Mouse (Mus musculus) limb, embryonic 12.5 days (tissue): ENCODE measurements at regions not wholly inside any gene's neighbourhood (a gene's known extent, or its start where the extent isn't known, plus 50 kb on each side); places are given as distances from the start of the nearest gene placed in this dataset.

ENCODE experiments used
- ATAC-seq: fragments of 200-750 bp; cut with Nextera tagmentation; 2 replicates; pipeline ENCODE4 v1.8.0; 2017; ENCODE audit warnings: low read depth, moderate TSS enrichment; ENCODE audit not compliant: insufficient number of reproducible peaks, insufficient read depth, low FRiP score, low TSS enrichment
- H3K27ac ChIP-seq: fragments of 300-500 bp; sonication (generic); 2 replicates; pipeline ENCODE4 v1.5.1; 2016; ENCODE audit warnings: mild to moderate bottlenecking, moderate library complexity
- H3K27me3 ChIP-seq: fragments of 300-500 bp; sonication (generic); 2 replicates; pipeline ENCODE4 v1.6.1; 2016; ENCODE audit warnings: mild to moderate bottlenecking, moderate library complexity
- H3K36me3 ChIP-seq: fragments of 300-500 bp; sonication (generic); 2 replicates; pipeline ENCODE4 v1.6.1; 2016; ENCODE audit warnings: mild to moderate bottlenecking, moderate library complexity
- H3K4me1 ChIP-seq: fragments of 300-500 bp; sonication (generic); replicated peaks from 2 replicates; pipeline ENCODE4 v1.6.1; 2016
- H3K4me2 ChIP-seq: fragments of 300-500 bp; sonication (generic); 2 replicates; pipeline ENCODE4 v1.6.1; 2016; ENCODE audit warnings: mild to moderate bottlenecking, moderate library complexity
- H3K4me3 ChIP-seq: fragments of 300-500 bp; sonication (generic); replicated peaks from 2 replicates; pipeline ENCODE4 v1.5.1; 2016; ENCODE audit warnings: mild to moderate bottlenecking
- H3K9ac ChIP-seq: fragments of 300-500 bp; sonication (generic); replicated peaks from 2 replicates; pipeline ENCODE4 v1.6.1; 2016; ENCODE audit warnings: mild to moderate bottlenecking, moderate library complexity
- H3K9me3 ChIP-seq: fragments of 300-500 bp; sonication (generic); 2 replicates; pipeline ENCODE4 v1.6.1; 2016; ENCODE audit warnings: mild to moderate bottlenecking, moderate library complexity
- WGBS: fragments of 180-500 bp; shearing (Covaris S2); methylation state at CpG from one replicate; pipeline ENCODE4 v1.1.7; 2016; 5-methylcytosine and 5-hydroxymethylcytosine counted together

DNA sequence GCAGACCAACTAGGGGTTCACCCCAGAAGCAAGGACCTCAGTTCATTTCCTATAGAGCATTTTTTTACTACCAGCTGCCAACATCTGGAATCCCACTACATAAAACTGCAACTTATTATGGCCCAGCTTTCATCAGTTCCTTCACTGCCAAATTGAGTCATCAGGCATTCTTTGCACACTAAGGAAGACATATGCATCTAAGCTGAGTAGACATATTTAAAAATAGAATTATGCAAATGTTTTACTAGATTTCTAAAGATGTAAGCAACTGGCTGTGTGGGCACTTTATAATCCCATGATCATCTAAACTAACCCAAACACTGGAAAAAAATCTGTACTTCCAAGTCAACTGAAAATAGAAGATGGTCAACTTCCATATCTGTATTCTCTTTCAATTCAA, 415.9 kb upstream of the Rarb start:
- no peak overlapping the region for H3K27ac ChIP-seq
- peaks cover 9% of the 10 kb centered on the region for H3K9me3 ChIP-seq
- H3K9ac ChIP-seq, result no peak overlapping the region
- no peak overlapping the region for H3K4me2 ChIP-seq
- H3K4me1 ChIP-seq, result no peaks in the 10 kb centered on the region
- H3K36me3 ChIP-seq, result no peaks in the 10 kb centered on the region
- no peak for ATAC-seq
- H3K27me3 ChIP-seq, result no peaks in the 10 kb centered on the region
- H3K4me3 ChIP-seq, result no peak overlapping the region

DNA sequence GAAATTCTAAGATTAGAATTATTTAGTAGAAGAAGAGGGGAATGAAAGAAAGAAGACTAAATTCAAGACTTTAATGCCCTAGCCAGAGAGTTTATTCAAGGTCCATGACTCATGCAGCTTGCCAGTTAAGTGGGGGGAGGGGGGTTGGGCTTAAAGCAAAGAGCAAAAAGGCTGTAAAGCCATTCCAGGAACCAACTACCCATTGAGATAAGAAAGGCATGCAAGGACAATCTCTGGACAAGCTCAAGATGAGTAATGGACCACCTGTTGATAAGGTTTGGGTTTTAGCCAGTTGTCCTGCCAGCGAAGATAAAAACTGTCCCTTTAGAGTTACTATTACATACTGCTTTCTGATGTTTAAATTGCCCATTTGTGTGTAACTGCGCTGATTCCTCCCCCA, 392.5 kb upstream of the Rarb start:
- no peak overlapping the region for H3K4me3 ChIP-seq
- H3K9ac ChIP-seq, result no peak overlapping the region
- no peaks in the 10 kb centered on the region for H3K4me1 ChIP-seq
- no peak for ATAC-seq
- H3K9me3 ChIP-seq, result 0 out of 2 replicates have a peak, but pooled peaks cover 2% of the 10 kb centered on the region
- H3K4me2 ChIP-seq, result no peak overlapping the region
- WGBS, result 81% methylated on average over 2 of the region's 2 CpGs
- no peaks in the 10 kb centered on the region for H3K27me3 ChIP-seq
- no peaks in the 10 kb centered on the region for H3K36me3 ChIP-seq
- no peak overlapping the region for H3K27ac ChIP-seq

GRCm38 (mm10) chr14:17205691-17206090, 386.7 kb upstream of the Rarb start:
- 72% methylated on average over 1 of the region's 1 CpGs for WGBS

GRCm38 (mm10) chr14:17203251-17204015, 384.5 kb upstream of the Rarb start:
- Histone ChIP-seq H3K9me3 (peaks cover 21% of the 10 kb centered on the region), H3K9ac (no peak overlapping the region), H3K4me2 (no peak overlapping the region), H3K27me3 (no peaks in the 10 kb centered on the region), H3K4me3 (no peak overlapping the region), H3K27ac (no peak overlapping the region), H3K4me1 (no peaks in the 10 kb centered on the region), H3K36me3 (no peaks in the 10 kb centered on the region)
- 33% methylated on average over 1 of the region's 1 CpGs for WGBS
- no peak for ATAC-seq

More at GRCm38 (mm10) chr14:17205691-17206090, 386.7 kb upstream of the Rarb start:
- H3K36me3 ChIP-seq, result no peaks in the 10 kb centered on the region
- no peaks in the 10 kb centered on the region for H3K4me1 ChIP-seq
- no peak for ATAC-seq
- H3K27ac ChIP-seq, result no peak overlapping the region
- H3K9me3 ChIP-seq, result peaks cover 19% of the 10 kb centered on the region
- H3K4me3 ChIP-seq, result no peak overlapping the region
- no peak overlapping the region for H3K4me2 ChIP-seq
- H3K27me3 ChIP-seq, result no peaks in the 10 kb centered on the region
- H3K9ac ChIP-seq, result no peak overlapping the region

- no peaks in the 10 kb centered on the region for H3K27me3 ChIP-seq
- H3K4me1 ChIP-seq, result no peaks in the 10 kb centered on the region
- H3K4me3 ChIP-seq, result no peak overlapping the region
- no peak overlapping the region for H3K9ac ChIP-seq
- no peak for ATAC-seq
- H3K27ac ChIP-seq, result no peak overlapping the region
- WGBS, result 100% methylated on average over 1 of the region's 2 CpGs
- H3K9me3 ChIP-seq, result no peaks in the 10 kb centered on the region
- no peak overlapping the region for H3K4me2 ChIP-seq
- H3K36me3 ChIP-seq, result no peaks in the 10 kb centered on the region
Observed at GRCm38 (mm10) chr14:17192953-17193352, 374.0 kb upstream of the Rarb start.

DNA sequence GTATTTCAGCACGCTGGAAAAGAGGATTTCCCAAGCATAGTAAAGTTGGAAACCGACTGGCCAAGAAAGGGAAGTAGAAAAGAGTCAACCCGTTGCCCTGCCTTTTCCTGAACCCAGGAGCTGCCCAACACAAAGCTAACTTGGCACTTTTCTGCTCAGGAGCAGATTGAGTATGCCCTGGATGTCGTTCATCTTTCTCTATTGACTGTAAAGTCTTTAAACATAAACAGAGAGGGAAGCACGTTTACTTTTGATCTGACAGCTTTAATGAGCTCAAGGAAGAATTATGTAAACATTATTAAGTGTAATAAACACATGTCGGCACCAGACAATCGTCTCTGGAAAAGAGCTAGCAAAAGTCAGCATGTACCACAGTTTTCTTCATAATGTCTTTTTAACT, 354.3 kb upstream of the Rarb start:
- Histone ChIP-seq H3K27me3 (peaks cover 18% of the 10 kb centered on the region), H3K9me3 (no peaks in the 10 kb centered on the region), H3K4me2 (peak overlapping the region; percentile 94), H3K36me3 (no peaks in the 10 kb centered on the region), H3K4me1 (peaks cover 16% of the 10 kb centered on the region), H3K9ac (no peak overlapping the region), H3K4me3 (peak overlapping the region; percentile 51), H3K27ac (no peak overlapping the region)
- WGBS, result 5% methylated on average over 7 of the region's 7 CpGs
- no peak for ATAC-seq

- Histone ChIP-seq H3K4me1 (peaks cover 16% of the 10 kb centered on the region), H3K9me3 (no peaks in the 10 kb centered on the region), H3K9ac (peak overlapping the region; percentile 49; the same call in 1 of the 2 replicates), H3K27me3 (peaks cover 18% of the 10 kb centered on the region), H3K4me3 (peak overlapping the region; percentile 51), H3K36me3 (no peaks in the 10 kb centered on the region), H3K27ac (no peak overlapping the region), H3K4me2 (peak overlapping the region; percentile 94)
- ATAC-seq, result peak; percentile 87
- WGBS, result 1% methylated on average over 34 of the region's 35 CpGs
Observed at GRCm38 (mm10) chr14:17172330-17173110, 353.6 kb upstream of the Rarb start.

GRCm38 (mm10) chr14:17171896-17172295, 352.9 kb upstream of the Rarb start:
- Histone ChIP-seq H3K9ac (0 out of 2 replicates have a peak overlapping the region, but pooled peaks have one; percentile 49), H3K27ac (no peak overlapping the region), H3K4me2 (peak overlapping the region; percentile 94), H3K9me3 (no peaks in the 10 kb centered on the region), H3K4me3 (peak overlapping the region; percentile 51), H3K4me1 (peaks cover 16% of the 10 kb centered on the region), H3K27me3 (peaks cover 18% of the 10 kb centered on the region), H3K36me3 (no peaks in the 10 kb centered on the region)
- ATAC-seq, result peak; percentile 40; the same call in 1 of the 2 replicates
- 41% methylated on average over 5 of the region's 5 CpGs for whole genome bisulfite sequencing

- no peaks in the 10 kb centered on the region; the same call in none of the 2 replicates for H3K4me1 ChIP-seq
- H3K9ac ChIP-seq, result no peak overlapping the region
- no peaks in the 10 kb centered on the region for H3K36me3 ChIP-seq
- WGBS, result 66% methylated on average over 4 of the region's 4 CpGs
- no peak overlapping the region for H3K27ac ChIP-seq
- H3K27me3 ChIP-seq, result no peaks in the 10 kb centered on the region
- ATAC-seq, result no peak
- no peaks in the 10 kb centered on the region for H3K9me3 ChIP-seq
- no peak overlapping the region for H3K4me3 ChIP-seq
- no peak overlapping the region for H3K4me2 ChIP-seq
Observed at GRCm38 (mm10) chr14:17158324-17158723, 339.4 kb upstream of the Rarb start.

- H3K36me3 ChIP-seq, result no peaks in the 10 kb centered on the region
- no peak overlapping the region for H3K4me2 ChIP-seq
- no peak overlapping the region for H3K9ac ChIP-seq
- no peaks in the 10 kb centered on the region for H3K27me3 ChIP-seq
- no peak overlapping the region for H3K27ac ChIP-seq
- H3K4me3 ChIP-seq, result no peak overlapping the region
- H3K4me1 ChIP-seq, result no peaks in the 10 kb centered on the region; the same call in none of the 2 replicates
- 70% methylated on average over 2 of the region's 2 CpGs for WGBS
- ATAC-seq, result no peak
- H3K9me3 ChIP-seq, result no peaks in the 10 kb centered on the region
Observed at GRCm38 (mm10) chr14:17156402-17156954, 337.5 kb upstream of the Rarb start.

DNA sequence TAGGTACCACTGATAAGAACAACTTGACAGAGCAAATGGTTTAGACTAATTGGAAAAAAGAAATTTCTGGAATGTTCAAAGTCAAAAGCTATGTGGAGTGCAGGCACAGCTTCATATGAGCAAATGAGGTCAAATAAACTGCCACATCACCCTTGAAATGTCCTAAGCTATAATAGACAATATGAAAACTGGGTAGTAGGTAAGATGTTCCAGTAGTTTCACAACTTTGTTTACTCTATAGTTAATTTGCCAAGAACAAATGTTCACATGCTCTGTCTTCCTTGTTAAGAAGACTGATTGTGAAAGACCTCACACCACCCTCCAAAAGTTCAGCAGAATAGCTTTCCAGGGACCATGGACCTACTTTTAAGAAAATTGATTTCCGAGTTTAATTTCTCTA, 301.7 kb upstream of the Rarb start:
- Histone ChIP-seq H3K4me1 (no peaks in the 10 kb centered on the region), H3K27me3 (no peaks in the 10 kb centered on the region), H3K27ac (no peak overlapping the region), H3K9ac (no peak overlapping the region), H3K4me2 (no peak overlapping the region), H3K36me3 (no peaks in the 10 kb centered on the region), H3K4me3 (no peak overlapping the region), H3K9me3 (no peaks in the 10 kb centered on the region)
- ATAC-seq, result no peak
- 90% methylated on average over 1 of the region's 1 CpGs for whole genome bisulfite sequencing
